12 mouse cellular contexts compared by ENCODE assay signal in genomic region chr3:50887002-50887401, GRCm38 (mm10).
DNase-seq lines count a peak whose midpoint lies in the region; ATAC-seq and TF ChIP-seq lines count a peak whose summit lies in the region.
"Had no signal": no experiment of that assay in that cellular context is flagged by ENCODE, and none has a peak within 500 bp of the region (broad histone marks: within the 10 kb centered on the region; RNA-seq: fewer than 3 reads in every experiment).

No protein-coding gene starts in this region.

- WGBS in heart, embryonic 12.5 days = 5% methylated on average over 7 of the region's 7 CpGs
- 60% methylated on average over 7 of the region's 7 CpGs for WGBS in midbrain, embryonic 10.5 days
- 66% methylated on average over 7 of the region's 7 CpGs for WGBS in midbrain, embryonic 11.5 days
- WGBS in limb, embryonic 14.5 days = 17% methylated on average over 7 of the region's 7 CpGs

- peaks cover 14% of the 10 kb centered on the region for H3K4me1 ChIP-seq in heart, embryonic 12.5 days (replicated peaks)
- peaks cover 13% of the 10 kb centered on the region for H3K4me1 ChIP-seq in midbrain, embryonic 10.5 days
- H3K4me1 ChIP-seq in midbrain, embryonic 11.5 days (ENCODE audit: control insufficient read depth, insufficient read depth, low read length) = peaks cover 10% of the 10 kb centered on the region
- H3K4me1 ChIP-seq in limb, embryonic 14.5 days (ENCODE audit: control insufficient read depth, insufficient read depth, low read length) = peaks cover 9% of the 10 kb centered on the region; the same call in 1 of the 2 replicates

- H3K4me2 ChIP-seq in heart, embryonic 12.5 days = peak overlapping the region; percentile 49
- no peak overlapping the region for H3K4me2 ChIP-seq in midbrain, embryonic 11.5 days
- H3K4me2 ChIP-seq in limb, embryonic 14.5 days (replicated peaks; ENCODE audit: low read depth, low read length, severe bottlenecking) = no peak overlapping the region
- H3K4me2 ChIP-seq: neural tube, embryonic 12.5 days had no signal

- H3K9me3 ChIP-seq in heart, embryonic 12.5 days (replicated peaks) = no peaks in the 10 kb centered on the region
- no peaks in the 10 kb centered on the region for H3K9me3 ChIP-seq in midbrain, embryonic 10.5 days (replicated peaks)
- H3K9me3 ChIP-seq in midbrain, embryonic 11.5 days (ENCODE audit: control insufficient read depth, low read length) = no peaks in the 10 kb centered on the region
- H3K9me3 ChIP-seq in limb, embryonic 14.5 days (ENCODE audit: control insufficient read depth, low read length) = no peaks in the 10 kb centered on the region
- H3K9me3 ChIP-seq: neural tube, embryonic 12.5 days had no signal

- TF ChIP-seq POLR2A in limb, embryonic 14.5 days (IDR thresholded peaks at IDR 0.05; ENCODE audit: borderline replicate concordance, extremely low read depth, insufficient read depth, insufficient read length) = no peak

- intact Hi-C loops in heart, postnatal 25 days (cut with DNase I) = no loop called here

- ATAC-seq in heart, embryonic 12.5 days (ENCODE audit: insufficient number of reproducible peaks, low FRiP score) = peak; percentile 77
- no peak for ATAC-seq in midbrain, embryonic 11.5 days (ENCODE audit: low FRiP score)
- ATAC-seq in limb, embryonic 14.5 days (ENCODE audit: low FRiP score, low read depth) = no peak

- no peak overlapping the region for H3K4me3 ChIP-seq in heart, embryonic 12.5 days
- no peak overlapping the region for H3K4me3 ChIP-seq in midbrain, embryonic 10.5 days
- no peak overlapping the region for H3K4me3 ChIP-seq in midbrain, embryonic 11.5 days (ENCODE audit: low read depth, low read length)
- H3K4me3 ChIP-seq in limb, embryonic 14.5 days (replicated peaks; ENCODE audit: low read length) = no peak overlapping the region
- H3K4me3 ChIP-seq: neural tube, embryonic 12.5 days had no signal

- no peak overlapping the region for H3K9ac ChIP-seq in heart, embryonic 12.5 days
- H3K9ac ChIP-seq in midbrain, embryonic 11.5 days (ENCODE audit: low read length) = no peak overlapping the region
- no peak overlapping the region for H3K9ac ChIP-seq in limb, embryonic 14.5 days (ENCODE audit: low read depth, low read length, severe bottlenecking)
- H3K9ac ChIP-seq: neural tube, embryonic 12.5 days had no signal

- DNase-seq in heart, postnatal 25 days (ENCODE audit: low spot score) = no peak
- DNase-seq in midbrain, embryonic 10.5 days (ENCODE audit: low spot score) = no peak
- no peak for DNase-seq in midbrain, embryonic 11.5 days (ENCODE audit: low spot score, missing footprints)
- no peak for DNase-seq in limb, embryonic 14.5 days (ENCODE audit: low spot score)
- DNase-seq in thymus, postnatal 4 days = peak; percentile 75
- DNase-seq in layer of hippocampus, postnatal 25 days (ENCODE audit: extremely low spot score in 1 of 2, low spot score in 1 of 2) = no peak
- DNase-seq in spleen, adult 12 weeks (ENCODE audit: low spot score) = no peak
- DNase-seq: gastrocnemius, postnatal 36 days; layer of hippocampus, adult 9-11 months; lung, postnatal 36 days had no signal

- no peaks in the 10 kb centered on the region for H3K27me3 ChIP-seq in heart, embryonic 12.5 days (replicated peaks)
- H3K27me3 ChIP-seq in midbrain, embryonic 10.5 days (ENCODE audit: low read depth, poor library complexity, severe bottlenecking) = no peaks in the 10 kb centered on the region
- no peaks in the 10 kb centered on the region for H3K27me3 ChIP-seq in midbrain, embryonic 11.5 days (ENCODE audit: control insufficient read depth, insufficient read depth, low read length)
- no peaks in the 10 kb centered on the region for H3K27me3 ChIP-seq in limb, embryonic 14.5 days (ENCODE audit: control insufficient read depth, insufficient read depth, low read length)
- H3K27me3 ChIP-seq: neural tube, embryonic 12.5 days had no signal

- no peaks in the 10 kb centered on the region for H3K36me3 ChIP-seq in heart, embryonic 12.5 days
- H3K36me3 ChIP-seq in midbrain, embryonic 10.5 days = no peaks in the 10 kb centered on the region
- no peaks in the 10 kb centered on the region for H3K36me3 ChIP-seq in midbrain, embryonic 11.5 days (ENCODE audit: control insufficient read depth, insufficient read depth, low read length)
- no peaks in the 10 kb centered on the region for H3K36me3 ChIP-seq in limb, embryonic 14.5 days (ENCODE audit: control insufficient read depth, insufficient read depth, low read length)
- H3K36me3 ChIP-seq: neural tube, embryonic 12.5 days had no signal

- H3K27ac ChIP-seq in heart, embryonic 12.5 days (ENCODE audit: poor library complexity, severe bottlenecking) = peak overlapping the region; percentile 77
- H3K27ac ChIP-seq in midbrain, embryonic 10.5 days (replicated peaks) = peak overlapping the region; percentile 39; the same call in 1 of the 2 replicates
- H3K27ac ChIP-seq in midbrain, embryonic 11.5 days (ENCODE audit: low read depth, low read length) = no peak overlapping the region
- H3K27ac ChIP-seq in limb, embryonic 14.5 days (replicated peaks; ENCODE audit: low read depth, low read length) = peak overlapping the region; percentile 58; the same call in 1 of the 2 replicates
- H3K27ac ChIP-seq: neural tube, embryonic 12.5 days had no signal
